Mouse (Mus musculus) limb, embryonic 14.5 days (tissue): Measurements from ENCODE around the gene Dock7. TPM values are rescaled to one million over a fixed set of nuclear protein-coding genes. Genes with fewer than 3 reads are reported as not detected.

Experiments used
- ATAC-seq: fragments of 200-750 bp; cut with Nextera tagmentation; 2 replicates; pipeline ENCODE4 v1.8.0; 2017; ENCODE audit warnings: low read depth, moderate number of reproducible peaks, moderate TSS enrichment; ENCODE audit not compliant: low FRiP score
- DNase-seq: peaks from one replicate; pipeline ENCODE4 v3.0.0-alpha.2; 2015; ENCODE audit warnings: low spot score
- H3K27ac ChIP-seq: fragments of 300-500 bp; sonication (generic); replicated peaks from 2 replicates; pipeline ENCODE4 v1.5.1; 2014; ENCODE audit warnings: low read depth, mild to moderate bottlenecking, low read length, moderate library complexity, mixed read lengths
- H3K27me3 ChIP-seq: fragments of 300-500 bp; sonication (generic); 2 replicates; pipeline ENCODE4 v1.6.1; 2014; ENCODE audit warnings: low read length, mixed read lengths; ENCODE audit not compliant: control insufficient read depth, insufficient read depth
- H3K36me3 ChIP-seq: fragments of 300-500 bp; sonication (generic); 2 replicates; pipeline ENCODE4 v1.6.1; 2014; ENCODE audit warnings: mild to moderate bottlenecking, low read length, moderate library complexity, mixed read lengths; ENCODE audit not compliant: control insufficient read depth, insufficient read depth
- H3K4me1 ChIP-seq: fragments of 300-500 bp; sonication (generic); 2 replicates; pipeline ENCODE4 v1.6.1; 2014; ENCODE audit warnings: antibody characterized with exemption, low read length, mixed read lengths; ENCODE audit not compliant: control insufficient read depth, insufficient read depth
- H3K4me2 ChIP-seq: fragments of 300-500 bp; sonication (generic); replicated peaks from 2 replicates; pipeline ENCODE4 v1.6.1; 2014; ENCODE audit warnings: low read depth, mild to moderate bottlenecking, low read length, moderate library complexity; ENCODE audit not compliant: severe bottlenecking
- H3K4me3 ChIP-seq: fragments of 300-500 bp; sonication (generic); replicated peaks from 2 replicates; pipeline ENCODE4 v1.5.1; 2014; ENCODE audit warnings: low read length
- H3K9ac ChIP-seq: fragments of 300-500 bp; sonication (generic); 2 replicates; pipeline ENCODE4 v1.6.1; 2014; ENCODE audit warnings: mild to moderate bottlenecking, low read depth, low read length, moderate library complexity; ENCODE audit not compliant: severe bottlenecking
- H3K9me3 ChIP-seq: fragments of 300-500 bp; sonication (generic); 2 replicates; pipeline ENCODE4 v1.6.1; 2016; ENCODE audit warnings: low read length; ENCODE audit not compliant: control insufficient read depth
- POLR2A ChIP-seq: fragments of 200-500 bp; IDR thresholded peaks from 2 replicates; pipeline ENCODE4 v1.8.0; 2012; ENCODE audit warnings: inconsistent platforms, mild to moderate bottlenecking, moderate library complexity, borderline replicate concordance; ENCODE audit not compliant: insufficient read depth, insufficient read length; ENCODE audit errors: extremely low read depth
- WGBS: fragments of 180-500 bp; shearing (Covaris S2); extraction: QIAGEN DNeasy Blood & Tissue Kit; methylation state at CpG from one replicate; pipeline ENCODE4 v1.1.7; 2014; 5-methylcytosine and 5-hydroxymethylcytosine counted together
- polyA plus RNA-seq, 2 experiments: library from polyadenylated mRNA; depleted of rRNA in 1 of 2; stranded (reverse) in 1 of 2; unstranded in 1 of 2; fragments of >200 nt; fragmentation: Nextera tagmentation in 1 of 2; extraction: Ambion mirVana in 1 of 2; gene quantifications; 2 replicates each; pipeline versions ENCODE4 v1.2.1 to v1.2.3; 2012 to 2014

Gene Dock7
- polyA plus RNA-seq, 2 experiments = 73.2 to 154 TPM

DNA sequence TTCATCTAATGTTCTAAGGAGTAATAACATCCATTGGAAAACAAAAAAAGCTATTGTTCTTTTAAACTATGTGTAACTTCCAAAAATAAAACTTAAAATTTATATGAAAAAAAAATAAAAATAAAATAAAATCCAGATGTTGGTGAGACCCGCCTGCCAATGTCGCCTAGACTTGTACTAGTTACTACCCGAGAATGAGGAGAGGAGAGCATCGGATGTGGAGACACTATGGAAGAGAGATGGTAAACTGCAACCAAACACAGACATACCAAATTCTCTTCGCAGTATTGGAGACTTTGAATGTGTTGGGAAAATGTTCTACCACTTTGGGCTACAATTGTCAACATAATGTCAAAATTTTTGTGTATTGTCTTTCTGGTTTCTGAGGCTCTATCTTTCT is 40.2 kb upstream of the Dock7 start:
- Histone ChIP-seq H3K36me3 (no peaks in the 10 kb centered on the region), H3K9ac (no peak overlapping the region), H3K27me3 (no peaks in the 10 kb centered on the region), H3K9me3 (no peaks in the 10 kb centered on the region), H3K27ac (no peak overlapping the region), H3K4me3 (no peak overlapping the region), H3K4me2 (no peak overlapping the region), H3K4me1 (peaks cover 7% of the 10 kb centered on the region)
- WGBS = 43% methylated on average over 5 of the region's 5 CpGs
- DNase-seq = no peak
- no peak for TF ChIP-seq POLR2A
- ATAC-seq = no peak

DNA sequence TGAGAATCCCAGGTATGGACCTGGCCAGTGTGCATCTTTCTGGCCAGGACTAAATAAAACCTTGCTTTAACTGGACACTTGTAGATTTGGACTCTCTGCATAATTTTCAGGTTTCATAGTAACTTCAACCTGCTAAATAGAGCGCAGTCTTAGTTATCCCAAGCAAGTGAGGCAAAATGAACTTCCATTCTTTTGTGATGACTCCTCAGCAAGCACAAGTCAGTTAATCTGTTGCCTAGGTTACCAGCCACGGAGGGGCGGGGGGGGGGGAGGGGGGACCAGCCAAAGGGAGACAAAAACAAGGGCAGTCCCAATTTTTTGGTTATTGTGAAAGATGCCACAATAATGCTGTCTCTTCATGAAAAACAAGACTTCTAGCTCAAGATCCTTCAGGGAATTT is 39.7 kb upstream of the Dock7 start:
- H3K4me3 ChIP-seq = no peak overlapping the region
- no peaks in the 10 kb centered on the region for H3K36me3 ChIP-seq
- DNase-seq (no peak), ATAC-seq (no peak)
- no peaks in the 10 kb centered on the region for H3K27me3 ChIP-seq
- H3K4me1 ChIP-seq = peaks cover 7% of the 10 kb centered on the region
- no peak overlapping the region for H3K4me2 ChIP-seq
- H3K9ac ChIP-seq = no peak overlapping the region
- H3K27ac ChIP-seq = no peak overlapping the region
- WGBS = 21% methylated on average over 3 of the region's 3 CpGs
- no peaks in the 10 kb centered on the region for H3K9me3 ChIP-seq
- TF ChIP-seq POLR2A = no peak

DNA sequence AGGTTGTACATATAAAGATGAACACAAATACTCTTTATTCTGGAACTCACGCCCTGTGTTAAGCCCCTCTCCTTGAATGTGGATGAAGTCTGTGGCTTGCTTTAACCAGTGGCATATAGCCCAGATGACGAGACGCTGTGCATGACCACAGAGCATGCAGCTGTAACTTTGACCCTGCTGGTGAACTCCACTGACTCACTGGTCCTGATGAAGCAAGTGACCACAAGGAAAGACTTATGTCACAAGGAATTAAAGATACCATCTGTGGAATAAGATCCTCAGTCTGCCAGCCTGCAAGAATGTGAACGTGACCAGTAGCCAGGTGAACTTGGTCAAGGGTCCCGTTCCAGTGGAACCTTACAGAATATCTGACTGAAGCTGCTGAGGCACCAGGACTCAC is 37.8 kb upstream of the Dock7 start:
- WGBS = 75% methylated on average over 5 of the region's 5 CpGs
- Histone ChIP-seq H3K9me3 (no peaks in the 10 kb centered on the region), H3K4me2 (no peak overlapping the region), H3K36me3 (no peaks in the 10 kb centered on the region), H3K27me3 (no peaks in the 10 kb centered on the region), H3K9ac (no peak overlapping the region), H3K4me3 (no peak overlapping the region), H3K27ac (no peak overlapping the region), H3K4me1 (peaks cover 7% of the 10 kb centered on the region)
- ATAC-seq (no peak), DNase-seq (no peak)
- TF ChIP-seq POLR2A = no peak

DNA sequence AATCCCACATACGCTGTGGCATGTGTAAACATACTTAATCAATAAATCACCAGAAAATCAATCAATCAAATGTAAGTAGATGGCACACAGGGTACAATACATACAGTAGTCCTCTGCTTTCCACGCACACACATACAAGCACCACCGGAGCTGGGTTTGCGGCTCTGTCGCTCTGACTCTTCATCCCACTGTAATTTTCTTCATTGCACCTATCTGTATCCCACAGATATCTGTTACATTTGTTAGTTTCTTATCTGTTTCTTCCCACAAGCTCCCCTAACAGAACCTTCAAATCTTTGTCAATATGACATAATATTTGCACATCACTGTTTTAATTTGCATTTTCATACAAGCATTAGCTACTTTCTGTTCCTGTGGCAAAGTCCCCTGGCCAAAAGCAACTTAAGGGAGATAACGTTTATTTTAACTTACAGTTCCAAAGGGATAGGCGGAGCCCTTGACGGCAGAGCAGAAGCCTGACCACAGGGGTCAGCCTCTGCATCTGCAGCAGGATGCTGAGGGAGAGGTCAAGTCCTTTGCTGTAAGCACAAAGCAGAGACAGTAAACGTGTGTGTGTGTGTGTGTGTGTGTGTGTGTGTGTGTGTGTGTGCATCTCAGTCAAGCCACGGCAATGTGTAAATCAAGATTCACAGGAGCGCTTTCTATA is 36.1 kb upstream of the Dock7 start:
- H3K4me1 ChIP-seq = peaks cover 5% of the 10 kb centered on the region
- 64% methylated on average over 11 of the region's 11 CpGs for WGBS

DNA sequence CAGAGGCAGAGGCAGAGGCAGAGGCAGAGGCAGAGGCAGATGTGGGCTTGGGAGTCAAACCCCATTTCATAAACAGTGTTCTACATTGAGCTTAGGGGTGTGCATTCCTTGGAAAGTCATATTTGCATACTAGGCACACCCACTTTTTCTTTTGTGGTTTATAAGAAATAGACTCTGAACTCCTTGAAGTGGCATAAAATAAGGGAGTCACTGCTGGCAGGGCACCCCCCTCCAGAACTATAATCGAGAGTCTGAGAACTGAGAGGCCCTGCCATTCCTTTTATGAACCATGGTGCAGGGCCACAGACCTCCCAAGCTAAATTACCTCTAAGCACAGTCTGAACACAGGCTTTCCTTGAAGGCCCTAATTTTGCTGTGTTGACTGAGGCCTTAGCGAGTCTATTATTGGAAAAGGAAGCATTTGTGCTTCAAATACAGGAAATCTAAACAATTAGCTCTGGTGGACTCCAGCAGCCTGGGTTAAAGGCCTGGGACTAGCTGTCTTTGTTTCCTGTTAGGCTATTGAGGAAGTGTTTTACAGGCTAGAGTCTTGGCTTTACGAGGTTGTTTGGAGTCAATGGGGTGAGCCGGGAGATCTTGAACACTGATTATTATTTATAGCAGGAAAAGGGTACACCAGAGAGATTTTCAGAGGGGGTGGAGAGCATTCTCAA is 31.3 kb upstream of the Dock7 start:
- H3K4me2 ChIP-seq = no peak overlapping the region
- no peaks in the 10 kb centered on the region for H3K9me3 ChIP-seq
- 22% methylated on average over 4 of the region's 4 CpGs for WGBS
- no peak overlapping the region for H3K4me3 ChIP-seq
- DNase-seq = no peak
- H3K36me3 ChIP-seq = no peaks in the 10 kb centered on the region
- no peak for TF ChIP-seq POLR2A
- ATAC-seq = no peak
- no peak overlapping the region for H3K27ac ChIP-seq
- no peak overlapping the region for H3K9ac ChIP-seq
- no peaks in the 10 kb centered on the region for H3K27me3 ChIP-seq
- H3K4me1 ChIP-seq = no peaks in the 10 kb centered on the region

More for the DNA sequence above, 36.1 kb upstream of the Dock7 start:
- H3K36me3 ChIP-seq = no peaks in the 10 kb centered on the region
- no peak overlapping the region for H3K4me2 ChIP-seq
- DNase-seq (no peak), ATAC-seq (no peak)
- no peak for TF ChIP-seq POLR2A
- H3K9ac ChIP-seq = no peak overlapping the region
- H3K4me3 ChIP-seq = no peak overlapping the region
- no peaks in the 10 kb centered on the region for H3K9me3 ChIP-seq
- no peak overlapping the region for H3K27ac ChIP-seq
- no peaks in the 10 kb centered on the region for H3K27me3 ChIP-seq
